Mouse (Mus musculus): ENCODE measurements around the gene Tcf21.

The Tcf21 gene

DNA sequence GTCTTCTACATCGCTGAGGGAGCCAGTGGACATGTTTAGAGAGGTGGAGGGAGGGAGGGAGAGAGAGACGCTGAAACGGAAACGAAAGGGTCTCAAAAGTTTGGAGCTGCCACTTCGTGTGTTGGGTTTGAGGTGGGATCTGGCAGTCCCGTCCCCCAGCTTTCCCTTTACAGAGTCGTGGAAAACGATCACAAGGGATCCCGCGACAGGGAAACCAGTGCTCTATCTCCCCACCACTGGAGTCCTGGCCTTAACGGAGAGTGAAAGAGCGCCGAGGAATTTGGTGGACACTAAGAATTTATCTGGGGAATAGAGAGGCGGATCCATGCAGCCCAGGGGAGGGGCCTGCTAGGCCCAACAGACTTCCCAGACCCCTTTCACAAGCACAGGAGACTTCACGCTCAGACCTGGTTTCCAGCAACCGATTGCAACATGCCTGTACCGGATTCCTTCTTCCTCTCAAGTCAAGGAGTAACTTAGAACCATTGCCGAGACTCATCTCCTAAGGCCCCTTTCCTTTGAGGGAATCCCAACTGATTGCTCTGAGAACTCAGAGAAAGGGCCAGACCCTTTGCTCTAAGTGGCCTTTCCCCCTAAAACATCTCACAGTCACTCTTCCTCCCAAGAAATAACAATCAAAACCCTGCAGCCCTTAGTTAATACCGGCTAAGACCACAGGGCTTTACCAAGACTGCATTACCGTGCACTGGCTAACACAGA is at the start of gene Tcf21:
Tcf21 (minus strand) TSS at position 304 of the 720 bp plus-strand sequence.
- no peak for DNase-seq (ENCODE audit: low read depth, low spot score)

GRCm38 (mm10) chr10:22868386-22868918 is 48.5 kb upstream of the Tcf21 start:
- DNase-seq (ENCODE audit: low read depth, low spot score), result no peak

- no peak for DNase-seq (ENCODE audit: low read depth, low spot score)
These were observed 47.2 kb upstream of the Tcf21 start for GRCm38 (mm10) chr10:22867210-22867609.

- DNase-seq (ENCODE audit: low read depth, low spot score), result no peak
These were observed 38.1 kb upstream of the Tcf21 start for GRCm38 (mm10) chr10:22858111-22858510.

DNA sequence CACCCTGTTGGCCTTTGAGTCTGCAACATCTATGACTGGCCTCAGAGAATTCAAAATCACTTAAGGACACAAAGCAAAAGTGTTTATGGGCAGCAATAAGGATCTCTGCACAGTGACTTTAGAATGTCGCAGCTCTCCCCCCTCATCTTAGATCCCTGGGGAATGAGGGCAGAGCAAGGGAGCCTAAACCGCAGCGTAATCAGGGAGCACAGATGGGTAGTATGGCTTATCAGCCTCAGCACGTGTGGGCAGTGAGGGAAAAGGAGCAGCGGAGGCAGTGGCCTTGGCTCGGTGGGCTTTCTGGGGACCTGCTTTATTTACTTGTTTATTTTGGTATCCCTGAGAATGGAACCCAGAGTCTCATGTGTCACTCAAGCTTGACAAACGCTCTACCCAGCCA is 34.4 kb upstream of the Tcf21 start:
- no peak for DNase-seq (ENCODE audit: low read depth, low spot score)

DNA sequence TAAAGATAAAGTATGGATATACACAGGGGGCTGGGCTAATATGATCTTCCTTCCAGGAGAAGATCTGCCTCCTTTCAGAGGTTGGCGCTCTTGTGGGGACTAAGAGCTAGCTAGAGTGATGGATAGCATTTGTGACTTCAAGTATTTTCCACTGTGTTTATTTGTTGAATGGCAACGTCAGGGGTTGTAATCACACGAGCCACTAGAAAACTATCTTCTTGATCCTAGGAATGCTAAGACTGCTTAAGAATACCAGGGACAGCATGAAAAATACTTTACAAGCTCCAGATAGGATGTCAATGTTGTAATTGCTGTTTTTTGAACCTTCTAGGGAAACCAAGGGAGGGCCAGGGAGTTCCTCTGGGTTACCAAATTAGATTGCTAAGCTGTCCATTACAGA is 25.4 kb upstream of the Tcf21 start:
- DNase-seq (ENCODE audit: low read depth, low spot score), result no peak

DNA sequence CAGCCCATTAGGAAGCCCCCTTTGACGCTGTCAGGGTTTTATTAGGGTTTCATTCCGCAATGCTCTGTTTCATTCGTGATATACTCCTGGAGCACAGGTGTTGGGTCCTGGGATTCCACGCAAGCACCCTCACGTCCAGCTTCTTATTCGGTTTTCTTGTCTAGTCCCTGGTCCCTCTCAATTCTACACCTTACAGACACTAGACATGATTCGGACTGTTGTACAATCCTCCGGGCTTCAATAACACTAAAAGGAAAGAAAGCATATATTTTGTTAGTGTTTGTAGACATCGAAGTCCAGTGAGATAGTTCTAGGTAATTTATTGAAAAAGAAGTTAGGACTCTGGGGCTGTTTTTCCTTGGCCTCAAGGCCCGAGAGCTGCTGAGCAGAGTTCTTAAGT is 24.8 kb upstream of the Tcf21 start:
- no peak for DNase-seq (ENCODE audit: low read depth, low spot score)

DNA sequence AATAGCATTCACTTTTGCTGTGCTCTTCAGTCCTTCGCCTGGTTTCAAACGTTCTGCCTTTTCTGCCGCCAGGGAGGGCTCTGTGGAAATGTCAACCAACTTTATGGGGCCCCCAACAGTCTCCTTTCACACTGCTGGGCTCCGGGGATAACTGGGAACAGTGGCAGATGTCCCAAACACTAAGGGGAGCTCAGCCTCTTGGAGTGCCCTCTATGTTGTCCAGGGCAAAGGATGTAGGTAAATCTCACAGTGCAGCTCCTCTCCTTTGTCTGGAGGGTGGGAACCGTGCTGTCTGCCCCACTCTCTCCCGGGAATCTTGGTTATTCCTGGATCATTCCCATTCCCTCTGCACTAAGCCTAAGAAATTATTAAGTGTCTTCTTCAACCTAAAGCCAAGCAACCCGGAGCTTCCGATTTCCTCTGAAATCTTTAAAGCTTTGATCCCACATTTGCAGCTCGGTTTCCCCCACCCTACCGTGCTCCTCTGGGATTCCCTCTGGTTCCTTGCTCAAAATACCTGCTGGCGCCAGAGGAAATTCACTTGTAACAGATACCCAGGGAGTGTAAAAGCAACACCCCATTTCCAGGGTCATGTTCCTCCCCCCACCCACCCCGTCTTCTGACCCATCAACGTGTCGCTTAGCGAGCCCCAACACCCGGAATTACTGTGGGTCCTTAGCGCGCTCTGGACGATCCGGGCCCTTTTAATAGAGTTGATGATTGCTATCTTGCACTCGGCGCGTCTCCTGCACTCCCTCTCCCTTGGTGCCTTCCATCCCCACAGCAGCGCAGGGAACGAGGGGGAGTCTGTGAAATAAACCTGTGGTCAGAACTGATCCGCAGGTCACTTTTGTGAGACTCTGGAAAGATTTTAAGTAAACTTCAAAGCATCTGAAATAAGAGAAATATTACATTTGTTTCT is 23.7 kb upstream of the Tcf21 start:
- no peak for DNase-seq (ENCODE audit: low read depth, low spot score)

GRCm38 (mm10) chr10:22842781-22843439 is 22.9 kb upstream of the Tcf21 start:
- no peak for DNase-seq (ENCODE audit: low read depth, low spot score)

DNA sequence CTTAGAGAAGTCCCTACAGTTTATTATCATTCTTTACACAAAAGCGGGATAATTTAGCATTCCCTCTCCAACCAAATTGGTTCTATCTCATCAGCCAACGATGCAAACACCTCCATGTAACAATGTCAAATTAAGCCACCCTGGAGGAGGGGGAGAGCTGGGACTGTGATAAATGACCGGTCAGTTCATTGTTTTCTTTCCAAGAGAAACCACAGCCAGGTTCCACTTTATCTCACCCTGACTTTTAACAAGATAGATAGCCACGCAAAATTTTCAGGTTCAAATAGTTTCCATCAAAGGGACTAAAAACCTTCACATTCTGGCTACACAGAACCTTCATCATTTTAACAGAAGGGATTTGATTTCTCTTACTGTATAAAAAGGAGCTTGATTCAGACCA is 22.1 kb upstream of the Tcf21 start:
- no peak for DNase-seq (ENCODE audit: low read depth, low spot score)

DNA sequence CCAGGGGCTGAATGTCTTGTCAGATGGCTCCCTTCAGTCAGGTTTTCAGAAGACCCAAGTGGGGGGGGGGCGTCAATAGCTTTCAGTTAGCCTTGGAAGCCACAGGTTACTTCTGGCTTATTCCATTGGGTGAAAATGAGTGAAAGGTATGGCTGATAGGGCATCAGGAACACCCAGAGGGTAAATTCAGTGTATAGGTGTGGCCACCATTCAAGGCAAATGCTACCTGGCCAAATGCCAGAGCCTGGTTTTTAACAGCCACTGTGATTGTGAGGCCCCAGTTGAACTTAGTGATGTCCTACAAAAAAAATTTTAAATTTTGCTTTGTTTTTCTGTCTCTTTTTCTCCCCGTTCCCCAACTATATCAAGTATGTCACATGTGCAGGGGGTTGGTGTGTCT is 6.3 kb upstream of the Tcf21 start:
- DNase-seq (ENCODE audit: low read depth, low spot score), result no peak

DNA sequence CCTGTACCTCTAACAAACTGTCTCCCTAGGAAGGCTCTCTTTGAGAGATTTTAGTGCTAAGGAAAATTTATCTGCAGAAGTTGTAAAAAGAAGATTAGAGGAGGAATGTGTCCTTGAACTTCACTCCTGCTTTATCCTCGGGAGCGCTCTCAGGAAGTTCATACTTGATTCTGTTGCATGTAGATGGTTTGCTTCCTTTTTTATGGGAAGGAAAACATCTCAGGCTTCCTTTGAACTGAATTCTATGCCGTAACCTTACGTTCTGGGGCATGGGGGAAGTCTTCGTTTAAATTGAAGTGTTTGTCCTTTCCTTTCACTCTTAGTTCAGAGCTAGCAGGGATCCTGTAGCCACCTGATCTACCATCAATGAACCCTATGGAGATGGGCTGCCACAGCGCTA is 2.9 kb upstream of the Tcf21 start:
- DNase-seq (ENCODE audit: low read depth, low spot score), result no peak

DNA sequence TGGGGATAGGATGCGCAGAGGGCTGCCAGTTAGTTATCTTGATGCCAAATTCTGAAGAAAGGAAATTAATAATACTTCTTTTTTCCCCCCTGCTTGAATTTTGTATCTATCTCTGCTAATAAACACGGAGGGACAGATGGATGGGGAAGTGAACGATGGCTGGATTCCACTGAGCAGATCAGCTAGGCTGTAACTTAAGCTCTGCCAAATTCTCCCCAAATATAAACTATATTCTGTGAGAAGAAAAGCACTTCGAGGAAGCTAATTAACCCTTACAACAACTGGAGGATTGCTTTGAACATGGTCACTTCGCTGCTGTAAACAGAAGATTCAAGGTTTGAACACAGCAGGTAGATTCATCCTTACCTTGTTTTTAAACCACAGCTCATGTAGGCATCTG is 2.5 kb upstream of the Tcf21 start:
- DNase-seq (ENCODE audit: low read depth, low spot score), result no peak

DNA sequence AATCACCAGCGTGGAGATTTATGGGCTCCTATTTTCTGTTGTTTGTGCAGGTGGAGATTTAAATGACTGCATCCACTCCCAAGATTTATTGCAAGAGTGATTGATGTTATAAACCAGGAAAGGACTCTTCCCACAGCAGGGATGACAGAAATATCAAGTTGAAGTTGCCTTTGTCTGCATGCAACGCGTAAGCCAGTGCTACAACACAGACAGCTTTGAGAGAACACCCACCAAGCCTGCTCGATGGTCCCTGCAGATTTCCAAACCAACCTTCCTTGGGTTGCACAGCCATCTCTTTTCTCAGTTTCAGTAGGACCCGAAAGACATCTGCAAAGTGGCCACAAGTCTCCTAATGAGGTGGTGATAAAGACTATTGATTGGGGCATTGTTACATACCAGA is 1.7 kb upstream of the Tcf21 start:
- DNase-seq (ENCODE audit: low read depth, low spot score), result no peak

DNA sequence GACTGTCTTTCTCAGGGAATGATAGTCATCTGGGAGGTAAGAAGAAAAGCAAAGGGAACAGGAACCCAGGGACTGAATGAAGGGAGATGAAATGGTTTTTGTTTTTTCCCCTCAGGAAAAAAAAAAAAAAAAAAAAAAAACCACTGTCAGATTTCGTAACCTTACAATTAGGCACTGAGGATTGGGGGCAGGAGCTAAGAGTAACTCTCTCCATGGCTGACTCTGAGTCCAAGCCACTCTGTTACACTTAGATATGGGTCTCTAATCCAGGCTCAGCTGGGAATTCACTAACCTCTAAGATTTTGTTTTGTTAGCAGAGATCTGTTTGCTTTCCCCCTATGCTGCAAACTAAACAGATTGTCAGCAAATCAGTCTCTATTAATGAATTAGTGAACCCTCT is 1.3 kb upstream of the Tcf21 start:
- no peak for DNase-seq (ENCODE audit: low read depth, low spot score)

- DNase-seq (ENCODE audit: low read depth, low spot score), result no peak
These were observed 867 bp upstream of the Tcf21 start for GRCm38 (mm10) chr10:22820841-22821240.

DNA sequence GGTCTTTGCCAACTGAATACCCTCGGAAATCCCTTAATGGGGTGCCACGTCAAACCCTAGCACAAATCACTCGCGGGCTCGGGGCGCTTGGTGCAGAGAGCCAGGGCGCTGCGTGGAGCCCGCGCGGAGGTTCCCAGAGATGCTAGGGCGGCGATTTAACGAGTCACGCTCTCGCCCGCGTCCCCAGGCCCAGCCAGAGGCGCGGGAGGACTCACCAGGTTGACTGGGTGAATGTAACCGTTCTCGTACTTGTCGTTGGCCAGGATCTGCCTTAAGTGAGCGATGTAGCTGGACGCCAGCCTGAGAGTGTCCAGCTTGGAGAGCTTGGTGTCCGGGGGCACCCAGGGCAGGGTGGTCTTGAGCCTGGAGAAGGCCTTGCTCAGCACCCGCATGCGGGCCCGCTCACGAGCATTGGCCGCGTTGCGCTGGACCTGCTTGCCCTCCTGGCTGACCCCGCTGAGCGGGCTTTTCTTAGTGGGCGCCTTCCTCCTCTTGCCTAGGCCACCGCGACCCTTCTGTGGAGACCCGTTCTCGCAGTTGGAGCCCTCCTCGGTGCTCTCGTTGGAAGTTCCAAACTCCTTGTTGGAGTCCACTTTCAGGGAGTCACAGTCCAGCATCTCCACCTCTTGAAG is 619 bp downstream of the Tcf21 start:
- no peak for DNase-seq (ENCODE audit: low read depth, low spot score)

- no peak for DNase-seq (ENCODE audit: low read depth, low spot score)
These were observed 1.3 kb downstream of the Tcf21 start for GRCm38 (mm10) chr10:22818600-22819238.

DNA sequence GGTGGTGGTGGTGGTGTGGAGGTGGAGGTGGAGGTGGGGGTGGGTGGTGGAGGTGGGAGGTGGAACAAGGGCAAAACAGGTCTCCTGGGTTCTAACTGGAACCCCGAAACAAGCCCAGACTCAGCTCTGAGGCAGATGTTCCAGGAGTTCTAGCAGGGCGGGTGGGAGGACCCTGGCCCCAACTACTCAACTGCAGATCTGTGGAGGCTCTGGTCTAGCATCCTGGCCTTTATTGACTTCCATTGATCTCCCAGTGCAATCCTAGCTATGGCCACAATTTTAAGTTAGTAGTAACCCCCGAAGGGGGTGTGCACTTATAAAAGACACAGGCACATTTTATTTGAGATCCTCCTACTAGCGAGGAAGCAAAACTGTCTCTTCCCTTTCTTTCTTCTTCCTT is 2.0 kb downstream of the Tcf21 start:
- DNase-seq (ENCODE audit: low read depth, low spot score), result no peak

DNA sequence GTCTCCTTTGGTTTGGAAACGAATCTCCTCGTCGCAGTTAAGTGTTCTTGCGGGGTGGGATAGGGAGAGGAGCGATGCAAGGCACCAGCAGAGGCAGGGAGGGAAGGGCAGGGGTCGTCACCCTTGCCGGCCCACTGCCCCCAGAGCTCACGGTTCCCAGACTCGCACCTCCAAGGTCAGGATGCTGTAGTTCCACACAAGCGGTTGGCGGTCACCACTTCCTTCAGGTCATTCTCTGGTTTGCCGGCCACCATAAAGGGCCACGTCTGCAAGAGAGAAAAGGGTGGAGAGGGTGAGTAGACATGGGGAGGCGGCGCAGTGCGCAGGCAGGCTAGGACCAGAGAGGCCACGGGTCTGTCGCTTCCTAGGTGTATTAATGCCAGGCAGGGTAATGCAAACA is 2.4 kb downstream of the Tcf21 start:
- DNase-seq (ENCODE audit: low read depth, low spot score), result no peak

DNA sequence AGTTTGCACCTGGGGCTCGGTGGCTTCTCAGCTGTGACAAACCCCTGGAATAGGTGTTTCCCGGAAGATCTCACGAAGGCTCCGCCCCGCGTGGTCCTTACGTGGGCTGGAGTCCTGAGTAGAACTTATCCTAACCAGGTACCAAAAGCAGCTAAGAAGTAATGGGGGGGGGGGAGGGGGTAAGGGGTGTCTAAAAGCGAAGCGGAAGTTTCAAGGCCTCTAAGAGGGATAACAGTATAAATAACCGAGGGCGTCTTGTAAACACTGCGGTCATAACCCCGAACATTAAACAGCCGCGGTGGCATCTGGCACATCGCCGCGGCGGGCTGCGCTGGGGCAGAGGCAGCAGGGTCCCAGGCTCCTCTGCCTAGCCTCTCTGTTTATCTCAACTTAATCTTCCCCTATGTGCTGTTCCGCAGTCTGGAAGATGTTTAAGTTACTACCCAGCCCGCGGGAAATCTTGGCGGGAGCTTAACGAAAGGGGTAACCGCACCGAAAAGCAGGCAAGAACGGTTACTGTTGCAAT is 3.7 kb downstream of the Tcf21 start:
- no peak for DNase-seq (ENCODE audit: low read depth, low spot score)

Data from 3T3-L1 (cell line).